Mouse (Mus musculus): Measurements from ENCODE around the gene Clns1a.

GRCm38 (mm10) chr7:97696133-97696505 lies 315 bp upstream of the Clns1a start:
- TF ChIP-seq POLR2A (IDR thresholded peaks at IDR 0.05; ENCODE audit: low read depth, low read length) = no peak
- TF ChIP-seq CTCF (IDR thresholded peaks at IDR 0.05; ENCODE audit: extremely low read depth, insufficient read length, insufficient replicate concordance, low read depth, low read length) = no peak

All from small intestine, adult 2 months (tissue).